Mouse (Mus musculus): Measurements from ENCODE around the gene Gm20388.

DNA sequence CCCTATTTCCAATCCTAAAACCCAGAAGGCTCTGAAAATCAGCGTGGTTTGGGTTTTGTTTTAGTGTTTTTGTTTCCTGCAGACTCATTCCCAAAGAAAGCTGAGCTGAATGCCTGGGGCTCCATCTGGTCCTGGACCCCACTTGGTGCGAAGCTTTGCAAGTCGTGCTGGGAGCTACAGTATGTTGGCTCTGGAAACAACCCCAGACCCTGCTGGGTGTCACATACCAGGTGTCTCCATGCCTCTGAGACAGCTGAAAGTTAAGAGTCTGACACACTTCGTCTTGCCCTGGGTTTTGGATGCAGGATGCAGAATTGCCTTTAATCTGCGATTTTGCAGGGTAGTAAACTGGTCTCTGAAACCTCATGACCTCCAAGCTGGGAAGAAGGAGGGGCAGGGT is 2913.9 kb downstream of the Gm20388 start:
- TF ChIP-seq CTCF (IDR thresholded peaks at IDR 0.05; ENCODE audit: insufficient read depth, low read depth, low read length) (no peak), POLR2A (IDR thresholded peaks at IDR 0.05; ENCODE audit: insufficient read depth, low read depth, low read length) (no peak)

Measured in olfactory bulb, adult 2 months (tissue).